Mouse (Mus musculus) megakaryocyte, embryonic 14.5 days (primary cell): ENCODE measurements at regions not wholly inside any gene's neighbourhood (a gene's known extent, or its start where the extent isn't known, plus 50 kb on each side); places are given as distances from the start of the nearest gene placed in this dataset.

Source experiments
- FLI1 ChIP-seq: IDR thresholded peaks from 2 replicates; pipeline ENCODE4 v1.6.1; 2012; ENCODE audit warnings: low read length, inconsistent platforms, mixed read lengths
- GATA1 ChIP-seq: IDR thresholded peaks from 3 replicates; pipeline ENCODE4 v1.6.1; 2012; ENCODE audit warnings: mixed read lengths, low read length, inconsistent platforms, borderline replicate concordance

- TF ChIP-seq GATA1 (no peak), FLI1 (no peak)
Measured at GRCm38 (mm10) chr2:79532610-79533160, 76.1 kb upstream of the Cerkl start.
